Mouse (Mus musculus): Measurements from ENCODE around the gene Asb16. TPM values are rescaled to one million over a fixed set of nuclear protein-coding genes. Genes with fewer than 3 reads are reported as not detected.

Asb16 gene
- polyA plus RNA-seq (2015; fragmentation: Nextera tagmentation; extraction: Ambion mirVana): not detected in 2 replicates

DNA sequence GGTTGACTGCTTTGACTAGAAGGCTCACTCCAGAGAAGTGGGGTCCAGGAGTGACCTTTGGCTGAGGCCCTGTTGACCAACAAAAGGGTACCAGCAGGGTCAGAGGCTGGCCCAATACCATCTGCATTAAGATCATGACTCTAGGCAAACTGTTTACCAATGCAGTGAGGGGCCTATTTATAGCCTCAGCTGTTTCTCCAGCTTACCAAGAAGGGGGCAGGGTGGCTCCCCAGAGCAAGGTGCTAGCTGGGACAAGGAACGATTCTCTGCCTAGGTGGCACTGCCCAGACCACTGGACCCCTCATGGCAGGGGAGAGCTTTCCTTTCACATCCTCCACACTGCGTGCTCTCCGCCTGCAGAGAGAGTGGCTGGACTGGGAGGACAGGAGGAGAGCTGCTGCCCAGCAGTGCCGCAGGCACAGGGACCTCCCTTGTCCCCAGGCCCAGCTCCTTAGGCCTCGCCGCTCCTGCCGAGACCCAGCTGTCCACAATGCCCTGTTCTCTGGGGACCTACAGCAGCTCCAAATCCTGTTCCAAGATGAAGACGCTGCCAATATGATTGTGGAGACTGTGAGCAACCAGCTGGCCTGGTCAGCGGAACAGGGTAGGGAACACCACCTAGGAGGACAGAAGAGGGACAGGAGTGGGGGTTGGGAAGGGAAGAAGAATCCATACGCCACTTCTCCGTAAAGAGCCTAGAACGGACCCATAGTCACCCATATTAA is at the start of gene Asb16:
Gene Asb16 (plus strand): TSS at position 224 of the 725 bp plus-strand sequence.
- ATAC-seq (ENCODE audit: low FRiP score, low TSS enrichment): no peak
- Histone ChIP-seq H3K4me2 (replicated peaks; ENCODE audit: low read depth, low read length) (no peak within 1 kb of the TSS), H3K4me3 (ENCODE audit: low read length) (no peak within 1 kb of the TSS), H3K4me1 (ENCODE audit: insufficient read depth, low read length) (no peaks in the 10 kb centered on the region), H3K36me3 (ENCODE audit: insufficient read depth, low read length) (no peaks in the 10 kb centered on the region; the same call in 1 of the 2 replicates), H3K27ac (ENCODE audit: low read length) (no peak within 1 kb of the TSS), H3K27me3 (ENCODE audit: insufficient read depth, low read length) (no peaks in the 10 kb centered on the region), H3K9ac (replicated peaks; ENCODE audit: low read length) (no peak within 1 kb of the TSS), H3K9me3 (ENCODE audit: low read length) (no peaks in the 10 kb centered on the region)
- 87% methylated on average over 12 of the region's 12 CpGs for WGBS

DNA sequence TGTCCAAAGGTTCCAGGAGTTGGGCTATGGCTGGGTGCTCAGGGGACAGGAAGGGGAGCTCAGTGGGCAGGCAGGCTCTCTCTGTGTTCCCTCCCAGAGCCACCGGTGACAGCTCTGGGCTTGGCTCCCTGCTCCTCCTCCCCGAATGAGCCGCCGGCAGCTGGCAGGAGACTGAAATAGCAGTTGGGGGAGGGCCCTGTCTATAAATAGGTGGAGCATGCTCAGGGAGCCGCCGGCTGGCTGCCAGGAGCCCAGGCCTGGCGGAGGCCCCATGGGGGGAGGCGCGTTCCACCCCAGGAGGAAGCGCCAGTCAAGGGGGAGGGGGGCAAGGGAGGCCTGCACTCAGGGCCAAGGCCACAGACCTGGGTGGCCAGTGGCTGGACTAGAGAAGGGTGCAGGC is 49.8 kb upstream of the Asb16 start:
- H3K4me2 ChIP-seq (replicated peaks; ENCODE audit: low read depth, low read length): peak overlapping the region; percentile 69
- H3K4me3 ChIP-seq (ENCODE audit: low read length): peak overlapping the region; percentile 44
- no peaks in the 10 kb centered on the region for H3K36me3 ChIP-seq (ENCODE audit: insufficient read depth, low read length)
- H3K27me3 ChIP-seq (ENCODE audit: insufficient read depth, low read length): 0 out of 2 replicates have a peak, but pooled peaks cover 2% of the 10 kb centered on the region
- H3K9ac ChIP-seq (replicated peaks; ENCODE audit: low read length): peak overlapping the region; percentile 56
- ATAC-seq (ENCODE audit: low FRiP score, low TSS enrichment): peak; percentile 89
- H3K27ac ChIP-seq (ENCODE audit: low read length): peak overlapping the region; percentile 90
- peaks cover 86% of the 10 kb centered on the region for H3K4me1 ChIP-seq (ENCODE audit: insufficient read depth, low read length)
- no peaks in the 10 kb centered on the region for H3K9me3 ChIP-seq (ENCODE audit: low read length)
- WGBS: 0% methylated on average over 10 of the region's 10 CpGs

DNA sequence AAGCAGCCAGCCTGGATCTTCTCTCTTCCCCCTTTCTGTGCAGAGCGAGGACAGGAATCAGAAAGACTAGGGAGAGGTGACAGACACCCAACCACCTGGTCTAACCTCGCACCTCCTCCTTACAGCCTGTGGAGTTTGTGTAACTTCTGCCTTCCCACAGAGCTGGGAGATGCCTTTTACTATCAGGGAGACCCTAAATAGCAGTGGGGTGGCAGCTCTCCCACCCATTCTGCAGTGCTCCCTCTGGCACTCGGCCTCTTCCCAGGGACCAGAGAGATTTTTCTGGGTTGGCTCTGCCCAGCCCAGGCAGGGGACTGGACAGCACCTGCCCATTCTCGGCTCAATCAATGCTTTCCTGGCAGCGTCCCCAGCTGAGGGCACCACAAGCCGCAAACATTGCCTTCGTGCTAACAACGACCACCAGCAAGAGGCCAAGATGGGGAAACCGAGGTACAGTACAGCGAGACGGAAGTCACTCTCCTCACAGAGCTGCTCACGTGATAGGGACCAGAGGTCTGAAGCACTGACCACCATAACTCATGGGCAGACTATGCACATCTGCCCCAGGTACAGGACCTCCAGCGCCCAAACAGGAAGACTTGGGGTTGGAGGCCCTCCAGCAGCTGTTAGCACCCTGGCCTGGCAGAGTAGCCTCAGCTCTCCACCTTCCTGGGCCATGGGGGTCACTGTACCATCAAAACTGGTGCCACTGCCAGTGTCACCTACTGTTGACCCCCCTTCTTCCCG is 49.1 kb upstream of the Asb16 start:
- 61% methylated on average over 14 of the region's 14 CpGs for WGBS
- ATAC-seq (ENCODE audit: low FRiP score, low TSS enrichment): no peak
- Histone ChIP-seq H3K4me3 (ENCODE audit: low read length) (peak overlapping the region; percentile 44), H3K9me3 (ENCODE audit: low read length) (no peaks in the 10 kb centered on the region), H3K4me2 (replicated peaks; ENCODE audit: low read depth, low read length) (peak overlapping the region; percentile 69), H3K27me3 (ENCODE audit: insufficient read depth, low read length) (0 out of 2 replicates have a peak, but pooled peaks cover 2% of the 10 kb centered on the region), H3K9ac (replicated peaks; ENCODE audit: low read length) (peak overlapping the region; percentile 56), H3K36me3 (ENCODE audit: insufficient read depth, low read length) (no peaks in the 10 kb centered on the region), H3K27ac (ENCODE audit: low read length) (peak overlapping the region; percentile 90), H3K4me1 (ENCODE audit: insufficient read depth, low read length) (peaks cover 82% of the 10 kb centered on the region)

DNA sequence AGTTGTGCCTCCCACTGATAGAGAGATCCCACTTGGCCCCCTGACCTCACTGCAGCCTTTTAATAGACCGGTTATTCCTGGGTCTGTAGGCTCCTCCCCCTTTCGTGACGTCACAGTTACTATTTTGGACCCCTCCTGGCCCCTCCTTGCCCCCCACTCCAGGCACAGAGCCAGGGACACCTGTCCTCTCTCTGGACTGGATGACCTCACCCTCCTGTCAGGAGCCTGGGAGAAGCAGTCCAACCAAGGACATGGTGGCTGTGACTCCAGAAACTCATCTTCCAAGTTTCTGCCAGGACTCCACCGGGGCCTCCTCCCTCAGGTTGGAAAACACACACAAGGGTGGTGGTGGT is 48.6 kb upstream of the Asb16 start:
- no peaks in the 10 kb centered on the region for H3K9me3 ChIP-seq (ENCODE audit: low read length)
- no peak overlapping the region for H3K4me3 ChIP-seq (ENCODE audit: low read length)
- 0 out of 2 replicates have a peak, but pooled peaks cover 2% of the 10 kb centered on the region for H3K27me3 ChIP-seq (ENCODE audit: insufficient read depth, low read length)
- no peak for ATAC-seq (ENCODE audit: low FRiP score, low TSS enrichment)
- WGBS: 68% methylated on average over 4 of the region's 4 CpGs
- no peak overlapping the region for H3K27ac ChIP-seq (ENCODE audit: low read length)
- no peaks in the 10 kb centered on the region for H3K36me3 ChIP-seq (ENCODE audit: insufficient read depth, low read length)
- no peak overlapping the region for H3K9ac ChIP-seq (replicated peaks; ENCODE audit: low read length)
- H3K4me1 ChIP-seq (ENCODE audit: insufficient read depth, low read length): peaks cover 82% of the 10 kb centered on the region
- H3K4me2 ChIP-seq (replicated peaks; ENCODE audit: low read depth, low read length): no peak overlapping the region

DNA sequence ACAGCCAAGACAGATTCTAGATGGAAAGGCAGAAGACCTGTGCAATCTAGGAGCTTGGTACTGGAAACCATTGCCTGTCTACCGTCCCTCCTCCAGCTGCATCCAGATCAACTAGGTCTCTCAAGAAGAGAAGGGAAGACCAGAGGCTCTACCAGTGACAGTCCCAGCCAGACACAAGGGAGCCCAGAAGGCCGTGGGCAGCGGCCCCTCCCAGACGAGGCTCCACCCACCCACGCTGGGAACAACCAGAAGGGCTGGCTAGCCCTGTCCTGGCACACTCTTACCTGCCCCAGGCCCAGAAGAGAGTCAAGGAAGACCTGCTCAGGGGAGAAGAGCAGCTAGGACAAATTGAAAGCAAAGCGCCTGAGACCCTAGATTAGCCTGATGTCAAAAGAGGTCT is 48.1 kb upstream of the Asb16 start:
- Histone ChIP-seq H3K4me1 (ENCODE audit: insufficient read depth, low read length) (peaks cover 79% of the 10 kb centered on the region), H3K4me3 (ENCODE audit: low read length) (no peak overlapping the region), H3K9me3 (ENCODE audit: low read length) (no peaks in the 10 kb centered on the region), H3K27me3 (ENCODE audit: insufficient read depth, low read length) (0 out of 2 replicates have a peak, but pooled peaks cover 2% of the 10 kb centered on the region), H3K9ac (replicated peaks; ENCODE audit: low read length) (no peak overlapping the region), H3K4me2 (replicated peaks; ENCODE audit: low read depth, low read length) (no peak overlapping the region), H3K36me3 (ENCODE audit: insufficient read depth, low read length) (no peaks in the 10 kb centered on the region), H3K27ac (ENCODE audit: low read length) (no peak overlapping the region)
- WGBS: 64% methylated on average over 6 of the region's 6 CpGs
- ATAC-seq (ENCODE audit: low FRiP score, low TSS enrichment): no peak

GRCm38 (mm10) chr11:102221243-102221953 is 47.1 kb upstream of the Asb16 start:
- no peaks in the 10 kb centered on the region for H3K9me3 ChIP-seq (ENCODE audit: low read length)
- peaks cover 70% of the 10 kb centered on the region for H3K4me1 ChIP-seq (ENCODE audit: insufficient read depth, low read length)
- H3K27me3 ChIP-seq (ENCODE audit: insufficient read depth, low read length): 0 out of 2 replicates have a peak, but pooled peaks cover 2% of the 10 kb centered on the region
- ATAC-seq (ENCODE audit: low FRiP score, low TSS enrichment): no peak
- 0 out of 2 replicates have a peak overlapping the region, but pooled peaks have one; percentile 2 for H3K4me2 ChIP-seq (replicated peaks; ENCODE audit: low read depth, low read length)
- H3K36me3 ChIP-seq (ENCODE audit: insufficient read depth, low read length): no peaks in the 10 kb centered on the region
- H3K27ac ChIP-seq (ENCODE audit: low read length): no peak overlapping the region
- no peak overlapping the region for H3K9ac ChIP-seq (replicated peaks; ENCODE audit: low read length)
- no peak overlapping the region for H3K4me3 ChIP-seq (ENCODE audit: low read length)
- WGBS: 78% methylated on average over 8 of the region's 8 CpGs

GRCm38 (mm10) chr11:102221954-102222351 is 46.6 kb upstream of the Asb16 start:
- Histone ChIP-seq H3K9me3 (ENCODE audit: low read length) (no peaks in the 10 kb centered on the region), H3K9ac (replicated peaks; ENCODE audit: low read length) (0 out of 2 replicates have a peak overlapping the region, but pooled peaks have one; percentile 10), H3K4me1 (ENCODE audit: insufficient read depth, low read length) (peaks cover 65% of the 10 kb centered on the region), H3K36me3 (ENCODE audit: insufficient read depth, low read length) (no peaks in the 10 kb centered on the region), H3K4me2 (replicated peaks; ENCODE audit: low read depth, low read length) (0 out of 2 replicates have a peak overlapping the region, but pooled peaks have one; percentile 2), H3K27ac (ENCODE audit: low read length) (no peak overlapping the region), H3K27me3 (ENCODE audit: insufficient read depth, low read length) (0 out of 2 replicates have a peak, but pooled peaks cover 2% of the 10 kb centered on the region), H3K4me3 (ENCODE audit: low read length) (no peak overlapping the region)
- ATAC-seq (ENCODE audit: low FRiP score, low TSS enrichment): no peak
- 54% methylated on average over 8 of the region's 8 CpGs for WGBS

DNA sequence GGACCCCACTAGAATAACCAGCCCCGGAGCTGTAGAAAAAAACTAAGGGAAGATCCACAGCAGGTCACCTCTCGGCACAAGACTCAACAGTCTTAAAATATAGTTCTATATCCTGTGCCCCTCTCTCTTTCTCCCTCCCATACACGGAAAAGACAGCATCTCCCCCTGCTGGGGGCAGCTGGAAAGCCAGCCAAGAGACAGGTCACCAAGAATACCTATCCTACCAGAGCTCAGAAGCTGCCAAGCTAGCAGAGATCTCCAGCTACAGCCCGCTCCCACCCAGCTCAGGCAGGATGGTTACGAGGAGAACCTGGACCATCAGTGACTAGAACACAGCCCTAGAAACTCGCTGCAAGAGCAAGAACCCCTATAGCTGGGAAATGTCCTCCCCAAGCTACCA is 45.4 kb upstream of the Asb16 start:
- Histone ChIP-seq H3K9me3 (ENCODE audit: low read length) (no peaks in the 10 kb centered on the region), H3K36me3 (ENCODE audit: insufficient read depth, low read length) (no peaks in the 10 kb centered on the region), H3K27me3 (ENCODE audit: insufficient read depth, low read length) (0 out of 2 replicates have a peak, but pooled peaks cover 2% of the 10 kb centered on the region), H3K27ac (ENCODE audit: low read length) (no peak overlapping the region), H3K4me3 (ENCODE audit: low read length) (no peak overlapping the region), H3K9ac (replicated peaks; ENCODE audit: low read length) (0 out of 2 replicates have a peak overlapping the region, but pooled peaks have one; percentile 15), H3K4me1 (ENCODE audit: insufficient read depth, low read length) (peaks cover 64% of the 10 kb centered on the region), H3K4me2 (replicated peaks; ENCODE audit: low read depth, low read length) (no peak overlapping the region)
- WGBS: 37% methylated on average over 6 of the region's 6 CpGs
- ATAC-seq (ENCODE audit: low FRiP score, low TSS enrichment): no peak

GRCm38 (mm10) chr11:102224686-102225085 is 43.9 kb upstream of the Asb16 start:
- H3K36me3 ChIP-seq (ENCODE audit: insufficient read depth, low read length): no peaks in the 10 kb centered on the region
- H3K27ac ChIP-seq (ENCODE audit: low read length): no peak overlapping the region
- 8% methylated on average over 22 of the region's 22 CpGs for WGBS
- 0 out of 2 replicates have a peak, but pooled peaks cover 2% of the 10 kb centered on the region for H3K27me3 ChIP-seq (ENCODE audit: insufficient read depth, low read length)
- peak overlapping the region; percentile 48 for H3K4me2 ChIP-seq (replicated peaks; ENCODE audit: low read depth, low read length)
- no peak for ATAC-seq (ENCODE audit: low FRiP score, low TSS enrichment)
- H3K4me1 ChIP-seq (ENCODE audit: insufficient read depth, low read length): peaks cover 64% of the 10 kb centered on the region
- H3K4me3 ChIP-seq (ENCODE audit: low read length): peak overlapping the region; percentile 23; the same call in 1 of the 2 replicates
- no peaks in the 10 kb centered on the region for H3K9me3 ChIP-seq (ENCODE audit: low read length)
- peak overlapping the region; percentile 53 for H3K9ac ChIP-seq (replicated peaks; ENCODE audit: low read length)
